Mouse (Mus musculus) bone marrow, adult 2 months (tissue): ENCODE results near the gene Parp2.

Source experiments
- CTCF ChIP-seq: fragments of 200-500 bp; IDR thresholded peaks from 2 replicates; pipeline ENCODE4 v1.5.1; 2011; ENCODE audit warnings: low read length, control low read depth; ENCODE audit not compliant: control insufficient read depth, insufficient read depth
- POLR2A ChIP-seq: fragments of 200-500 bp; IDR thresholded peaks from 2 replicates; pipeline ENCODE4 v1.6.1; 2011; ENCODE audit warnings: low read depth, mild to moderate bottlenecking, control low read depth, low read length, borderline replicate concordance; ENCODE audit not compliant: control insufficient read depth

DNA sequence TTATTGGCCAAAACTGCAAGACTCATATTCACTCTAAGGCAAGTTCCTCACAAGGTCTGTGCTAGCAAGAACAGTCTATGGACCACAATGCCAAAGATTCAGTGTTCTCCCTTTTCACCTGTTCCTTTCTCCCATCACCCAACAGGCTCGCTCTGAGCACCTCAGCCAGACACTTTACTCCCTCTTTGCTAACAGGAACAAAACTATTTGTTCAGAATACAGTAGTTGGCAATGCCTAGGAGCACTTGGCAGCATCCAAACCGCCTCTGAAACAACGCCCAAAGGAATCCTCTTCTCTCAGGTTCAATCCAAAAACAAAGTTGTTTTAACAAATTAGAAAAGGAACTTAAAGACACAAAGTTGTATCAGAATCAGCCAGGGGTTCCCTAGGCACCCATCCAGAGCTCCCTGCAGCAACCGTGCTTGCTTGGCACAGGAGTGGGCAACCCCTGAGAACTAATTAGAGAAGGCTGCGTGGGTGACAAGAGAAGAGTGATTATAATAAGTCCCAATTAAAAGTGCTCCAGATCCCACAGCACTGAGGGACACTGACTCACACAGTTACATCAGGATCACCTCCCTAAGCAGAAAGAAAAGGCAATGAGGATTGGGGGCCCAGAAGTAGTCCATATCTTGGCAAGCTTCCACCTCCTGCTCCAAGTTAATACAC is 49.1 kb upstream of the Parp2 start:
- TF ChIP-seq POLR2A (no peak), CTCF (no peak)
